Mouse (Mus musculus) stomach, postnatal 0 days (tissue): Measurements from ENCODE around the gene Carns1.

Source experiments
- CTCF ChIP-seq: IDR thresholded peaks from 2 replicates; pipeline ENCODE4 v1.5.1; 2016; ENCODE audit warnings: antibody characterized with exemption, low read depth, mild to moderate bottlenecking, moderate library complexity
- EP300 ChIP-seq: optimal IDR thresholded peaks from 2 replicates; pipeline ENCODE3; 2016; ENCODE audit warnings: antibody characterized with exemption

GRCm38 (mm10) chr19:4213524-4213974 lies 38.3 kb upstream of the Carns1 start:
- no peak for TF ChIP-seq CTCF
- no peak for TF ChIP-seq EP300
